8 mouse cellular contexts compared by ENCODE assay signal in genomic region chr11:93886411-93887079, GRCm38 (mm10). TPM values are rescaled to one million over a fixed set of nuclear protein-coding genes. Genes with fewer than 3 reads are reported as not detected.
DNase-seq lines count a peak whose midpoint lies in the region; ATAC-seq lines count a peak whose summit lies in the region.

No protein-coding gene starts in this region.

- ATAC-seq in embryonic facial prominence, embryonic 13.5 days (ENCODE audit: insufficient number of reproducible peaks, insufficient read depth, low FRiP score, low TSS enrichment, low read depth), result no peak
- ATAC-seq in limb, embryonic 13.5 days (ENCODE audit: low FRiP score, low read depth), result no peak
- ATAC-seq in midbrain, embryonic 14.5 days (ENCODE audit: low FRiP score, low TSS enrichment), result no peak
- ATAC-seq in stomach, embryonic 14.5 days (ENCODE audit: insufficient number of reproducible peaks, insufficient read depth, low FRiP score, low read depth), result no peak

- H3K4me2 ChIP-seq in embryonic facial prominence, embryonic 13.5 days, result peak overlapping the region; percentile 76
- H3K4me2 ChIP-seq in limb, embryonic 13.5 days (replicated peaks), result peak overlapping the region; percentile 91
- peak overlapping the region; percentile 73 for H3K4me2 ChIP-seq in midbrain, embryonic 14.5 days (ENCODE audit: low read length)
- peak overlapping the region; percentile 90 for H3K4me2 ChIP-seq in stomach, embryonic 14.5 days (replicated peaks; ENCODE audit: low read depth, low read length)

- H3K36me3 ChIP-seq in embryonic facial prominence, embryonic 13.5 days, result peaks cover 4% of the 10 kb centered on the region
- peaks cover 9% of the 10 kb centered on the region for H3K36me3 ChIP-seq in limb, embryonic 13.5 days
- peaks cover 5% of the 10 kb centered on the region; the same call in 1 of the 2 replicates for H3K36me3 ChIP-seq in midbrain, embryonic 14.5 days (ENCODE audit: control insufficient read depth, insufficient read depth, low read length)
- H3K36me3 ChIP-seq in stomach, embryonic 14.5 days (ENCODE audit: control insufficient read depth, insufficient read depth, low read length), result peaks cover 2% of the 10 kb centered on the region

- peaks cover 27% of the 10 kb centered on the region for H3K4me1 ChIP-seq in embryonic facial prominence, embryonic 13.5 days
- peaks cover 27% of the 10 kb centered on the region for H3K4me1 ChIP-seq in limb, embryonic 13.5 days
- peaks cover 25% of the 10 kb centered on the region for H3K4me1 ChIP-seq in midbrain, embryonic 14.5 days (ENCODE audit: control insufficient read depth, insufficient read depth, low read length)
- H3K4me1 ChIP-seq in stomach, embryonic 14.5 days (ENCODE audit: control insufficient read depth, insufficient read depth, low read length), result peaks cover 30% of the 10 kb centered on the region

- WGBS in embryonic facial prominence, embryonic 13.5 days, result 1% methylated on average over 30 of the region's 34 CpGs
- under 1% methylated on average over 33 of the region's 34 CpGs for WGBS in limb, embryonic 13.5 days
- WGBS in midbrain, embryonic 14.5 days, result under 1% methylated on average over 34 of the region's 34 CpGs
- WGBS in stomach, embryonic 14.5 days, result 2% methylated on average over 32 of the region's 34 CpGs

- peak; percentile 12 for DNase-seq in gastrocnemius, postnatal 10 days
- DNase-seq in gastrocnemius, adult 8-10 months (ENCODE audit: low spot score in 2 of 2), result no peak
- DNase-seq in adipocyte (ENCODE audit: low spot score), result peak; percentile 16
- DNase-seq in heart, postnatal 4 days, result peak; percentile 32
- peak; percentile 64 for DNase-seq in midbrain, embryonic 14.5 days

- no peaks in the 10 kb centered on the region for H3K27me3 ChIP-seq in embryonic facial prominence, embryonic 13.5 days
- no peaks in the 10 kb centered on the region for H3K27me3 ChIP-seq in limb, embryonic 13.5 days
- H3K27me3 ChIP-seq in midbrain, embryonic 14.5 days (ENCODE audit: control insufficient read depth, insufficient read depth, low read length), result no peaks in the 10 kb centered on the region
- H3K27me3 ChIP-seq in stomach, embryonic 14.5 days (ENCODE audit: control insufficient read depth, insufficient read depth, low read length), result no peaks in the 10 kb centered on the region

- no peaks in the 10 kb centered on the region for H3K9me3 ChIP-seq in embryonic facial prominence, embryonic 13.5 days
- H3K9me3 ChIP-seq in limb, embryonic 13.5 days, result no peaks in the 10 kb centered on the region
- no peaks in the 10 kb centered on the region for H3K9me3 ChIP-seq in midbrain, embryonic 14.5 days (ENCODE audit: control insufficient read depth, low read length)
- H3K9me3 ChIP-seq in stomach, embryonic 14.5 days (ENCODE audit: control insufficient read depth, low read depth, low read length), result no peaks in the 10 kb centered on the region

- peak overlapping the region; percentile 98 for H3K9ac ChIP-seq in embryonic facial prominence, embryonic 13.5 days
- H3K9ac ChIP-seq in limb, embryonic 13.5 days, result peak overlapping the region; percentile 96
- H3K9ac ChIP-seq in midbrain, embryonic 14.5 days (replicated peaks; ENCODE audit: low read length), result peak overlapping the region; percentile 90
- peak overlapping the region; percentile 93 for H3K9ac ChIP-seq in stomach, embryonic 14.5 days (replicated peaks; ENCODE audit: low read depth, low read length)

- peak overlapping the region; percentile 97 for H3K27ac ChIP-seq in embryonic facial prominence, embryonic 13.5 days
- peak overlapping the region; percentile 93 for H3K27ac ChIP-seq in limb, embryonic 13.5 days
- H3K27ac ChIP-seq in midbrain, embryonic 14.5 days (replicated peaks; ENCODE audit: low read depth, low read length), result peak overlapping the region; percentile 95
- H3K27ac ChIP-seq in stomach, embryonic 14.5 days (ENCODE audit: low read length), result peak overlapping the region; percentile 95

- H3K4me3 ChIP-seq in embryonic facial prominence, embryonic 13.5 days, result peak overlapping the region; percentile 99
- H3K4me3 ChIP-seq in limb, embryonic 13.5 days, result peak overlapping the region; percentile 96
- H3K4me3 ChIP-seq in midbrain, embryonic 14.5 days (replicated peaks; ENCODE audit: low read depth, low read length), result peak overlapping the region; percentile 99
- peak overlapping the region; percentile 97 for H3K4me3 ChIP-seq in stomach, embryonic 14.5 days (ENCODE audit: low read depth, low read length)

RNA-seq across cellular contexts. Expression of gene Mbtd1, which starts 0.9 kb away (rescaled TPM):
- 10 to 100 TPM; 22.9 to 31.2 TPM for total RNA-seq in gastrocnemius, postnatal 10 days (2021)
- total RNA-seq in gastrocnemius, adult 8-10 months (2022), result 10 to 100 TPM in 2 of 4 experiments, 1 to 10 TPM in 2; 8.6 to 11.0 (median 9.4) TPM
- polyA plus RNA-seq in embryonic facial prominence, embryonic 13.5 days (2015; fragmentation: Nextera tagmentation; extraction: Ambion mirVana), result 40.6 and 45.6 TPM in 2 replicates
- total RNA-seq in heart, postnatal 4 days (2021), result 10 to 100 TPM; 35.8 to 40.0 TPM
- 40.3 and 43.4 TPM in 2 replicates for polyA plus RNA-seq in limb, embryonic 13.5 days (2015; fragmentation: Nextera tagmentation; extraction: Ambion mirVana)
- 23.1 and 26.7 TPM in 2 replicates for polyA plus RNA-seq in midbrain, embryonic 14.5 days (2014; fragmentation: Nextera tagmentation; extraction: Ambion mirVana)
- polyA plus RNA-seq in stomach, embryonic 14.5 days (2014; fragmentation: Nextera tagmentation; extraction: Ambion mirVana), result 30.5 and 31.1 TPM in 2 replicates

RNA-seq across cellular contexts. Expression of gene Utp18, which starts 1.0 kb away (rescaled TPM):
- total RNA-seq in gastrocnemius, postnatal 10 days (2021), result 10 to 100 TPM in 1 of 2 experiments, 1 to 10 TPM in 1; 9.7 to 12.9 TPM
- total RNA-seq in gastrocnemius, adult 8-10 months (2022), result 10 to 100 TPM in 1 of 4 experiments, 1 to 10 TPM in 3; 7.6 to 11.1 (median 8.5) TPM
- 29.4 and 32.2 TPM in 2 replicates for polyA plus RNA-seq in embryonic facial prominence, embryonic 13.5 days (2015; fragmentation: Nextera tagmentation; extraction: Ambion mirVana)
- 10 to 100 TPM; 17.0 to 17.9 TPM for total RNA-seq in heart, postnatal 4 days (2021)
- 28.6 and 28.8 TPM in 2 replicates for polyA plus RNA-seq in limb, embryonic 13.5 days (2015; fragmentation: Nextera tagmentation; extraction: Ambion mirVana)
- polyA plus RNA-seq in midbrain, embryonic 14.5 days (2014; fragmentation: Nextera tagmentation; extraction: Ambion mirVana), result 31.2 and 37.8 TPM in 2 replicates
- polyA plus RNA-seq in stomach, embryonic 14.5 days (2014; fragmentation: Nextera tagmentation; extraction: Ambion mirVana), result 24.9 and 30.6 TPM in 2 replicates

Comparison
In these comparisons a context has a peak if more than half of its experiments do, and no peak if none do; other contexts are left out.
1. DNase-seq: peak in gastrocnemius, postnatal 10 days (single experiment), adipocyte (single experiment), heart, postnatal 4 days (single experiment) and midbrain, embryonic 14.5 days (single experiment); none in gastrocnemius, adult 8-10 months (0 of 2).
2. Peak in every context shown above with its lines, with median percentiles within 50 percentile points of each other: H3K27ac ChIP-seq, H3K4me2 ChIP-seq, H3K4me3 ChIP-seq and H3K9ac ChIP-seq.